Mouse (Mus musculus) megakaryocyte, embryonic 14.5 days (primary cell): ENCODE measurements around the gene Tnk2.

ENCODE experiments used
- FLI1 ChIP-seq: IDR thresholded peaks from 2 replicates; pipeline ENCODE4 v1.6.1; 2012; ENCODE audit warnings: low read length, inconsistent platforms, mixed read lengths
- GATA1 ChIP-seq: IDR thresholded peaks from 3 replicates; pipeline ENCODE4 v1.6.1; 2012; ENCODE audit warnings: mixed read lengths, low read length, inconsistent platforms, borderline replicate concordance

DNA sequence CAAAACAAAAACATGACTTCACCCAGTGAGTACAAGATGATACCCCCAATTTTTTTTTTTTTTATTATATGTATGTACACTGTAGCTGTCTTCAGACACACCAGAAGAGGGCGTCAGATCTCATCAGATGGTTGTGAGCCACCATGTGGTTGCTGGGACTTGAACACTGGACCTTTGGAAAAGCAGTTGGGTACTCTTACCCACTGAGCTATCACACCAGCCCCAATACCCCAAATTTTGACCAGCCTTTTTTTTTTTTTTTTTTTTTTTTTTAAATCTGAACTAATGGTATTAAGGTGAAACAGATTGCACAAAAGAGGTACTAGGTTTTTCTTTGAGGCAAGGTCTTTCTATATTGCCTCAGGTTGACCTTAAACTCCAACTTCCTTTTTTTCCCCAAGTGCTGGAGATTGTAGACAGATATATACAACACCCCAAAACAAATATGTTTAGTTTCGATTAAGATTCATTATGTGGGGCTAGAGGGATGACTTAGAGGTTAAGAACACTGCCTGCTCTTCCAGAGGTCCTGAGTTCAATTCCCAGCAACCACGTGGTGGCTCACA is 30.3 kb upstream of the Tnk2 start:
- TF ChIP-seq GATA1: no peak
- TF ChIP-seq FLI1: no peak
